Mouse (Mus musculus): Measurements from ENCODE around the gene Foxn3. TPM values are rescaled to one million over a fixed set of nuclear protein-coding genes. Genes with fewer than 3 reads are reported as not detected.

The Foxn3 gene
- polyA plus RNA-seq, 1 experiment from 2014 or later = 95.8 TPM

DNA sequence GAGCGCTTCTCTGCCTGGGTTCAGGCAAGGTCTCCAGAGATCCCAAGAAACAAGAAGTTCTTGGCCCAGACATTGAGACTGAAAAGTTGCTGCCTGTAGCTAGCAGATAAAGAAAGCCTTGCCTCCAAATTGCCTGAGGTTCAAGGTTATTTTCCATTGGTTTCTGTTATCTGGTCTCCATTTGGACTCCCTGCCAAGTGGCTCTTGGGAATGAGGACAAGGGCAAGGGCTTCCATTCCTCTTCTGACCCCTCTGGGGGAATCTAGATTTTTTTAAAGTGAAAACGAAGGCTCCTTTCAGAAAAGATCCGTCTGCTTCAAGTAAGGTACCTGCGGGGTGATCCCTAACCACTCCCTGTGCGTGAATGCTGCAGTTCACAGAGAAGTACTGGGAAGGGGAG, 130.0 kb downstream of the Foxn3 start:
- no peak for ATAC-seq (ENCODE audit: low read depth)
- Histone ChIP-seq H3K27ac (ENCODE audit: low read depth, low read length) (no peak overlapping the region), H3K27me3 (ENCODE audit: control insufficient read depth, insufficient read depth, low read length) (no peaks in the 10 kb centered on the region), H3K9ac (replicated peaks; ENCODE audit: low read depth, low read length) (no peak overlapping the region), H3K36me3 (ENCODE audit: control insufficient read depth, insufficient read depth, low read length) (no peaks in the 10 kb centered on the region), H3K9me3 (ENCODE audit: control insufficient read depth, low read length) (no peaks in the 10 kb centered on the region), H3K4me2 (ENCODE audit: low read depth, low read length) (no peak overlapping the region), H3K4me3 (ENCODE audit: low read depth, low read length) (no peak overlapping the region), H3K4me1 (ENCODE audit: control insufficient read depth, insufficient read depth, low read length) (no peaks in the 10 kb centered on the region)
- WGBS = 89% methylated on average over 5 of the region's 5 CpGs

DNA sequence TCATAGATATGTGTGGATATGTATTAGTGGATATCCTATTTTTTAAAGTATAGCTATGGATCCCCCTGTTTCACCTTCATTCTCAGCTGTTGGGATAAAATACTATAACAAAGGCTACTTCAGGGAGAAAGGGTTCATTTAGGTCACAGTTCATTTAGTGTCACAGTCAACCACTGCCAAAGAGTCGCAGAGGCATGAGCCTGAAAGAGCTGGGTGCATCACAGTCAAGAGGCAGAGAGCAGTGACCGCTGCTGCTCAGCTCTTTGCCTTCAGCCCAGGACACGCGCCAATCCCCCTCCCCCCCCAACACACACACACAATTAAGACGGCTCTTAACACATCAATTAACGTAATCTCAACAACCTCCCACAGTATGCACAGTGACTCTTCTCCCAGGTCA, 131.8 kb downstream of the Foxn3 start:
- no peak overlapping the region for H3K4me3 ChIP-seq (ENCODE audit: low read depth, low read length)
- ATAC-seq (ENCODE audit: low read depth) = no peak
- no peak overlapping the region for H3K4me2 ChIP-seq (ENCODE audit: low read depth, low read length)
- no peaks in the 10 kb centered on the region for H3K9me3 ChIP-seq (ENCODE audit: control insufficient read depth, low read length)
- H3K9ac ChIP-seq (replicated peaks; ENCODE audit: low read depth, low read length) = no peak overlapping the region
- H3K27ac ChIP-seq (ENCODE audit: low read depth, low read length) = no peak overlapping the region
- no peaks in the 10 kb centered on the region for H3K4me1 ChIP-seq (ENCODE audit: control insufficient read depth, insufficient read depth, low read length)
- WGBS = 82% methylated on average over 6 of the region's 6 CpGs
- no peaks in the 10 kb centered on the region for H3K27me3 ChIP-seq (ENCODE audit: control insufficient read depth, insufficient read depth, low read length)
- H3K36me3 ChIP-seq (ENCODE audit: control insufficient read depth, insufficient read depth, low read length) = no peaks in the 10 kb centered on the region

DNA sequence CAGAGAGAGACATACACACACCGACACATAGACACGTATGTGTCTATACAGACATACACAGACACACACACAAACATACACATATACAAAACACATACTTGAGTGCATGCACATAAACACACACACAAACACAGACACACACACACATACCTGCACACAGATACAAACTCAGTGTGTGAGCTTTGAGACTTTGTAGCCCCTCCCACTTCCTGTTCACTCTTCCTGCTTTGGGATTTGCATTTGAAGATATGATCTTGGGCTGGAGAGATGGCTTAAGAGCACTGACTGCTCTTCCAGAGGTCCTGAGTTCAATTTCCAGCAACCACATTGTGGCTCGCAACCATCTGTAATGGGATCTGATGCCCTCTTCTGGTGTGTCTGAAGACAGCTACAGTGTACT, 132.4 kb downstream of the Foxn3 start:
- WGBS = 100% methylated on average over 3 of the region's 3 CpGs
- ATAC-seq (ENCODE audit: low read depth) = no peak
- no peaks in the 10 kb centered on the region for H3K4me1 ChIP-seq (ENCODE audit: control insufficient read depth, insufficient read depth, low read length)
- H3K9ac ChIP-seq (replicated peaks; ENCODE audit: low read depth, low read length) = no peak overlapping the region
- no peak overlapping the region for H3K27ac ChIP-seq (ENCODE audit: low read depth, low read length)
- no peaks in the 10 kb centered on the region for H3K27me3 ChIP-seq (ENCODE audit: control insufficient read depth, insufficient read depth, low read length)
- H3K4me2 ChIP-seq (ENCODE audit: low read depth, low read length) = no peak overlapping the region
- no peak overlapping the region for H3K4me3 ChIP-seq (ENCODE audit: low read depth, low read length)
- H3K9me3 ChIP-seq (ENCODE audit: control insufficient read depth, low read length) = no peaks in the 10 kb centered on the region
- no peaks in the 10 kb centered on the region for H3K36me3 ChIP-seq (ENCODE audit: control insufficient read depth, insufficient read depth, low read length)

GRCm38 (mm10) chr12:99429101-99429500, 134.3 kb downstream of the Foxn3 start:
- no peaks in the 10 kb centered on the region for H3K9me3 ChIP-seq (ENCODE audit: control insufficient read depth, low read length)
- H3K27ac ChIP-seq (ENCODE audit: low read depth, low read length) = no peak overlapping the region
- no peaks in the 10 kb centered on the region for H3K36me3 ChIP-seq (ENCODE audit: control insufficient read depth, insufficient read depth, low read length)
- 82% methylated on average over 3 of the region's 3 CpGs for WGBS
- no peak overlapping the region for H3K4me2 ChIP-seq (ENCODE audit: low read depth, low read length)
- no peaks in the 10 kb centered on the region for H3K4me1 ChIP-seq (ENCODE audit: control insufficient read depth, insufficient read depth, low read length)
- H3K4me3 ChIP-seq (ENCODE audit: low read depth, low read length) = no peak overlapping the region
- no peak overlapping the region for H3K9ac ChIP-seq (replicated peaks; ENCODE audit: low read depth, low read length)
- no peak for ATAC-seq (ENCODE audit: low read depth)
- H3K27me3 ChIP-seq (ENCODE audit: control insufficient read depth, insufficient read depth, low read length) = no peaks in the 10 kb centered on the region

GRCm38 (mm10) chr12:99426207-99426916, 137.0 kb downstream of the Foxn3 start:
- Histone ChIP-seq H3K36me3 (ENCODE audit: control insufficient read depth, insufficient read depth, low read length) (no peaks in the 10 kb centered on the region), H3K4me1 (ENCODE audit: control insufficient read depth, insufficient read depth, low read length) (no peaks in the 10 kb centered on the region), H3K9ac (replicated peaks; ENCODE audit: low read depth, low read length) (no peak overlapping the region), H3K9me3 (ENCODE audit: control insufficient read depth, low read length) (no peaks in the 10 kb centered on the region), H3K27me3 (ENCODE audit: control insufficient read depth, insufficient read depth, low read length) (no peaks in the 10 kb centered on the region), H3K27ac (ENCODE audit: low read depth, low read length) (no peak overlapping the region), H3K4me2 (ENCODE audit: low read depth, low read length) (no peak overlapping the region), H3K4me3 (ENCODE audit: low read depth, low read length) (no peak overlapping the region)
- WGBS = 81% methylated on average over 14 of the region's 14 CpGs
- ATAC-seq (ENCODE audit: low read depth) = no peak

DNA sequence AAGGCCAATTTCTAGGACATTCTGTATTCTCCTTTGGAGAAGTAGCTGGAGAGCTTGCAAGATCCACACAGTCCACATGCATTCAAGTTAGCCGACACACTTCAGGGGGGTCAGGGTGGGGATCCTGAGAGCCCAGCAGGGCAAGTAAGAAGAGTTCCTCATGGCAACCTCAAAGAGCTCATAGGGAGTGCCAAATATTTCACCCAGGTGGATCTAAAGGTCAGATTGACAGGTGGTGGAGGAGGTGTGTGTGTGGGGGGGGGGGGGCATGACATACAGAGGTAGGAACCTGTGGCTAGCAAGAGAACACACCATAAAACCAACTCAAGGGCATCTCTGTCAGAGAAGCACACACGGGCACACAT, 144.0 kb downstream of the Foxn3 start:
- H3K27ac ChIP-seq (ENCODE audit: low read depth, low read length) = no peak overlapping the region
- H3K4me1 ChIP-seq (ENCODE audit: control insufficient read depth, insufficient read depth, low read length) = no peaks in the 10 kb centered on the region
- ATAC-seq (ENCODE audit: low read depth) = no peak
- no peaks in the 10 kb centered on the region for H3K27me3 ChIP-seq (ENCODE audit: control insufficient read depth, insufficient read depth, low read length)
- no peak overlapping the region for H3K9ac ChIP-seq (replicated peaks; ENCODE audit: low read depth, low read length)
- WGBS = 90% methylated on average over 2 of the region's 2 CpGs
- no peaks in the 10 kb centered on the region for H3K9me3 ChIP-seq (ENCODE audit: control insufficient read depth, low read length)
- H3K36me3 ChIP-seq (ENCODE audit: control insufficient read depth, insufficient read depth, low read length) = no peaks in the 10 kb centered on the region
- no peak overlapping the region for H3K4me3 ChIP-seq (ENCODE audit: low read depth, low read length)
- no peak overlapping the region for H3K4me2 ChIP-seq (ENCODE audit: low read depth, low read length)

GRCm38 (mm10) chr12:99418476-99419395, 144.6 kb downstream of the Foxn3 start:
- Histone ChIP-seq H3K27me3 (ENCODE audit: control insufficient read depth, insufficient read depth, low read length) (no peaks in the 10 kb centered on the region), H3K4me1 (ENCODE audit: control insufficient read depth, insufficient read depth, low read length) (no peaks in the 10 kb centered on the region), H3K36me3 (ENCODE audit: control insufficient read depth, insufficient read depth, low read length) (no peaks in the 10 kb centered on the region), H3K9me3 (ENCODE audit: control insufficient read depth, low read length) (no peaks in the 10 kb centered on the region), H3K4me3 (ENCODE audit: low read depth, low read length) (no peak overlapping the region), H3K27ac (ENCODE audit: low read depth, low read length) (no peak overlapping the region), H3K9ac (replicated peaks; ENCODE audit: low read depth, low read length) (no peak overlapping the region), H3K4me2 (ENCODE audit: low read depth, low read length) (no peak overlapping the region)
- ATAC-seq (ENCODE audit: low read depth) = no peak
- 79% methylated on average over 7 of the region's 7 CpGs for WGBS

GRCm38 (mm10) chr12:99417885-99418284, 145.5 kb downstream of the Foxn3 start:
- Histone ChIP-seq H3K4me3 (ENCODE audit: low read depth, low read length) (no peak overlapping the region), H3K27ac (ENCODE audit: low read depth, low read length) (no peak overlapping the region), H3K4me1 (ENCODE audit: control insufficient read depth, insufficient read depth, low read length) (no peaks in the 10 kb centered on the region), H3K27me3 (ENCODE audit: control insufficient read depth, insufficient read depth, low read length) (no peaks in the 10 kb centered on the region), H3K36me3 (ENCODE audit: control insufficient read depth, insufficient read depth, low read length) (no peaks in the 10 kb centered on the region), H3K4me2 (ENCODE audit: low read depth, low read length) (no peak overlapping the region), H3K9ac (replicated peaks; ENCODE audit: low read depth, low read length) (no peak overlapping the region), H3K9me3 (ENCODE audit: control insufficient read depth, low read length) (no peaks in the 10 kb centered on the region)
- WGBS = 83% methylated on average over 9 of the region's 9 CpGs
- ATAC-seq (ENCODE audit: low read depth) = no peak

GRCm38 (mm10) chr12:99415538-99415937, 147.8 kb downstream of the Foxn3 start:
- WGBS = 65% methylated on average over 5 of the region's 5 CpGs
- Histone ChIP-seq H3K9me3 (ENCODE audit: control insufficient read depth, low read length) (no peaks in the 10 kb centered on the region), H3K27me3 (ENCODE audit: control insufficient read depth, insufficient read depth, low read length) (no peaks in the 10 kb centered on the region), H3K4me1 (ENCODE audit: control insufficient read depth, insufficient read depth, low read length) (no peaks in the 10 kb centered on the region), H3K36me3 (ENCODE audit: control insufficient read depth, insufficient read depth, low read length) (no peaks in the 10 kb centered on the region), H3K27ac (ENCODE audit: low read depth, low read length) (no peak overlapping the region), H3K4me2 (ENCODE audit: low read depth, low read length) (no peak overlapping the region), H3K9ac (replicated peaks; ENCODE audit: low read depth, low read length) (no peak overlapping the region), H3K4me3 (ENCODE audit: low read depth, low read length) (no peak overlapping the region)
- no peak for ATAC-seq (ENCODE audit: low read depth)
